Mouse (Mus musculus) cerebellum, adult 2 months (tissue): ENCODE measurements around the gene Mapk8ip1. TPM values are rescaled to one million over a fixed set of nuclear protein-coding genes. Genes with fewer than 3 reads are reported as not detected.
A peak's percentile ranks its signal among the peaks of the same experiment; 100 is the strongest.
"Not testable (repeated sequence)": the region's sequence is repeated elsewhere in the genome, so short reads cannot be mapped to it uniquely, and the experiment has no call there.

Source experiments
- DNase-seq, 2 experiments: peaks; one replicate each; pipeline ENCODE4 v3.0.0; 2021
- H3K27ac ChIP-seq: fragments of 200-500 bp; 2 replicates; pipeline ENCODE4 v1.5.1; 2012; ENCODE audit warnings: low read length, control low read depth, inconsistent platforms; ENCODE audit not compliant: insufficient read depth
- H3K27me3 ChIP-seq: fragments of 200-500 bp; 2 replicates; pipeline ENCODE4 v1.6.1; 2012; ENCODE audit warnings: inconsistent platforms, mild to moderate bottlenecking, low read length, moderate library complexity; ENCODE audit not compliant: control insufficient read depth, insufficient read depth
- H3K4me1 ChIP-seq: fragments of 200-500 bp; 2 replicates; pipeline ENCODE4 v1.6.1; 2011; ENCODE audit warnings: low read length; ENCODE audit not compliant: control insufficient read depth, insufficient read depth
- H3K4me3 ChIP-seq: fragments of 200-500 bp; replicated peaks from 2 replicates; pipeline ENCODE3; 2011; ENCODE audit warnings: mild to moderate bottlenecking, low read depth, low read length, control low read depth; ENCODE audit not compliant: insufficient read depth
- CTCF ChIP-seq: fragments of 200-500 bp; IDR thresholded peaks from 2 replicates; pipeline ENCODE4 v1.5.1; 2011; ENCODE audit warnings: low read depth, mild to moderate bottlenecking, control low read depth, low read length, moderate library complexity, borderline replicate concordance; ENCODE audit not compliant: insufficient read depth
- POLR2A ChIP-seq: fragments of 200-500 bp; IDR thresholded peaks from 2 replicates; pipeline ENCODE4 v1.6.1; 2011; ENCODE audit warnings: low read length, control low read depth, borderline replicate concordance; ENCODE audit not compliant: insufficient read depth
- WGBS: fragments of 180-500 bp; shearing (Covaris S2); methylation state at CpG from one replicate; pipeline ENCODE4 v1.1.7; 2018; 5-methylcytosine and 5-hydroxymethylcytosine counted together
- polyA plus RNA-seq: library from polyadenylated mRNA; depleted of rRNA; stranded (reverse); fragments of >200 nt; gene quantifications from 2 replicates; pipeline ENCODE4 v1.2.3, GENCODE M21; 2012

The Mapk8ip1 gene
- polyA plus RNA-seq, 1 experiment = 349 TPM

DNA sequence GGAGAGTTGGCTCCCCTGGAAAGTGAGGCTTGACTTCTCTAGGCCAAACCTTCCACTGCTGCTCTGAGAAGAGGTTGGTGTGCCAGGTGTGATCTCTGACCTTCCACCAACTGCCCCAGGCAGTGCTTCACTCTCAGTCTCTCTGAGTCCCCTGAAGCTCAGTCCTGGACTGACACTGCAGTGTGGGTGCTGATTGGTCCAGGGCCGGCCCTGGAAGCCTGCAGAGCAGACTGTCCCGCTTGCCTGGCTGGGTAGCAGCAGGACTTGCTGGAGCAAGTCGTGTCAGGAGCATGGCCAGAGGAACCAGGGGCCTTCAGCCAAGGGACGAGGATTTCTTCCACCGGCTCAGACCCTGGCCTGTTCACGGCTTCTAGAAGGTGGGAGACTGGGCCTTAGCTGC, 3.7 kb upstream of the Mapk8ip1 start:
- H3K4me3 ChIP-seq = no peak overlapping the region
- peaks cover 46% of the 10 kb centered on the region for H3K4me1 ChIP-seq
- peak overlapping the region; percentile 90 for H3K27ac ChIP-seq
- WGBS = 3% methylated on average over 6 of the region's 6 CpGs
- TF ChIP-seq CTCF = no peak
- peak; percentile 49 to 56 for DNase-seq
- H3K27me3 ChIP-seq = no peaks in the 10 kb centered on the region

DNA sequence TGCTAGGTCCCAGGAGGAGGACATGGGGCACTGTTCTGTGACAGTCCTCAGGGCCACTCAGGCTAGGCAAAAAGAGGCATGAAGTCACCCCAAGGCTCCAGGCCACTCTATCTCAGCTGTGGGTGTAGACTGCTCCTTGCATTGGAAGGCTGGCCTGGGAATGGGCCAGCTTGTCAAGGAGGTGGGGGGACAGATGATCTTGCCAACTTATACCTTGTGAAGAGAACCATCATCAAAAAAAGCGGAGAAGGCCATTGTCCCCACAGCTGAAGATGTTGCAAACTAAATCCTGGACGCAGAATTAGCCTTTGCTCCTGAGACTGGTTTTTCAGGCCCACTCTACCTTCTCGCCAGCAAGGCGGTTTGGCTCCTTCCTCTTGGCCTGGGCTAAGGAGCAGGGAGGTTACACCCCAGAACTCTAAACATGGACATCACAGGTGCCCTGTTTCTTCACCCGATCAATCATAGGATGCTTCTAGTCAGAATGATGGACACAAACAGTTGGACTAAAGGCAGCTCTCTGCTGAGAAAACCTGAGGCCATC, 2.8 kb upstream of the Mapk8ip1 start:
- H3K4me3 ChIP-seq = no peak overlapping the region
- TF ChIP-seq POLR2A (no peak), CTCF (no peak)
- no peak for DNase-seq
- WGBS = 40% methylated on average over 5 of the region's 5 CpGs
- H3K27ac ChIP-seq = peak overlapping the region; percentile 90
- peaks cover 46% of the 10 kb centered on the region for H3K4me1 ChIP-seq
- no peaks in the 10 kb centered on the region for H3K27me3 ChIP-seq

DNA sequence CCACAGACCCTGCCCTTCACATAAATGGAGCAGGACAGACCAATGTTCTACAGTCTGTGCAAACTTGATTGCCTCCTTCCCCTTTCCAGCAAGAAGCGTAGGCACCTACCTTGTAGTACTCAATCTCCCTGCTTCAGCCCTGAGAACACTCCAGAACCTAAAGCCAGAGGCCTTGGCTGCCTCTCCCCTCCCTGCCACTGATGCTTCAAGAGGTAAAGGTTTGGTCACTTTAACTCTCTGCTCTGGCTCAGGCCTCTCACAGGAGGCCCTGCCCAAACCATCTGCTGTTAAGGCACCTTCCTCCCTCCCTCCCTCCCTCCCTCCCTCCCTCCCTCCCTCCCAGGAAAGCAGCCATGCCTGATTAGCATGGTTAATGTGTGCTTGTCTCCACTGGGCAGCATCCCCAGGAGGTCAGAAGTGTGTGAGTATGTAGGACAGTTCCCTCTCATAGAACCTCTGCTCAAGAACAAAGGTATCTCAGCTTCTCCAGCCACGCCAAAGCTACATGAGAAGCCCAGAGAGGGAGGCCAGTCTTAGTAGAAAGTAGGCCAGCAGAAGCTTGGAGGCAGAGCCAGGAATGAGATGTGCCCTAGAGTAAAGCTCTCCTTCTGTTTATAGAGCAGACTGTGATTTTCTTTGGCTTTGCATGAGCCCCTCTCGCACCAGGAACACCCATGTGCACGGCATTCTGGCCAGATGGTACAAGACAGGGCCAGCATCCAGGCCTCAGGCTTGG, 1.7 kb upstream of the Mapk8ip1 start:
- DNase-seq = peak; percentile 88 to 93
- WGBS = 6% methylated on average over 4 of the region's 4 CpGs
- Histone ChIP-seq H3K4me1 (peaks cover 44% of the 10 kb centered on the region), H3K27me3 (no peaks in the 10 kb centered on the region), H3K27ac (peak overlapping the region; percentile 99), H3K4me3 (peak overlapping the region; percentile 45)
- TF ChIP-seq CTCF (no peak), POLR2A (peak; percentile 62; the same call in 1 of the 2 replicates)

DNA sequence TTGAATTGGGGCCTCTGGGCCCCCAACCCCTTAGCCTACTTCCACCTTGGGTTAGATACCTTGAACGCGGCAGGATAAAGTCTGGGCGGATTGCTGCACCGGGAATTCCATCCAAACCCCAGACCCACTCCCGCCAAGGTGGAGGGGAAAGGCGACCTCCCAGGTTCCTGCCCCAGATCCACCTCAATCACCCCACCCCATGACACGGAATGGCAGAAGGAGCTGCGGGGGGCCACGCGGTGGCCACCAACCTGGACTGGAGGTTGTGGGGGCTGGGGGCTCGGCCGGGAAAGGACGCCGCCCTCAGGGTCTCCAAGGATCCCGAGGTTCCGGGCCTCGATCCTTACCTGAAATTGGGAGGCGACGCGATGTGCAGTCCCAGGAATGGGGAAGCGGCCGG, 381 bp downstream of the Mapk8ip1 start:
- H3K4me1 ChIP-seq = peaks cover 58% of the 10 kb centered on the region
- no peaks in the 10 kb centered on the region for H3K27me3 ChIP-seq
- H3K4me3 ChIP-seq = peak overlapping the region; percentile 83
- DNase-seq = peak in 1 of 2 experiments; percentile 69
- TF ChIP-seq POLR2A = no peak
- no peak for TF ChIP-seq CTCF
- H3K27ac ChIP-seq = peak overlapping the region; percentile 98
- WGBS = under 1% methylated on average over 22 of the region's 22 CpGs

DNA sequence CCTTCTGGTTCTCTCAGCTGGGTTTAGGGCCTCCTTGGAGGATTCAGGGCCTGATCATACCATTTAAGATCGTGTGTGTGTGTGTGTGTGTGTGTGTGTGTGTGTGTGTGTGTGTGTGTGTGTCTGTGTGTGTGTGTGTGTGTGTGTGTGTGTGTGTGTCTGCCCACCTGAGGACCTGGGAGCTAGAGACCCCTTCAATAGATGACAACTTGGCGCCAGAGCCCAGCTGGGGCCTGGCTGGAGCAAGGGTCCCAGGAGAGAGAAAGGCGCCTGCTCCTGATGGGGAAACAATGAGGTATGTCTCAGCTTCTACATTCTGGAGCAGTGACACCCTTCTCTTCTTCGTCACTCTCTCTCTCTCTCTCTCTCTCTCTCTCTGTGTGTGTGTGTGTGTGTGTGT, 1.2 kb downstream of the Mapk8ip1 start:
- DNase-seq, H3K27me3 ChIP-seq: not testable (repeated sequence)
- WGBS = 4% methylated on average over 4 of the region's 4 CpGs
- Histone ChIP-seq H3K4me1 (peaks cover 56% of the 10 kb centered on the region), H3K27ac (peak overlapping the region; percentile 98), H3K4me3 (peak overlapping the region; percentile 83)

DNA sequence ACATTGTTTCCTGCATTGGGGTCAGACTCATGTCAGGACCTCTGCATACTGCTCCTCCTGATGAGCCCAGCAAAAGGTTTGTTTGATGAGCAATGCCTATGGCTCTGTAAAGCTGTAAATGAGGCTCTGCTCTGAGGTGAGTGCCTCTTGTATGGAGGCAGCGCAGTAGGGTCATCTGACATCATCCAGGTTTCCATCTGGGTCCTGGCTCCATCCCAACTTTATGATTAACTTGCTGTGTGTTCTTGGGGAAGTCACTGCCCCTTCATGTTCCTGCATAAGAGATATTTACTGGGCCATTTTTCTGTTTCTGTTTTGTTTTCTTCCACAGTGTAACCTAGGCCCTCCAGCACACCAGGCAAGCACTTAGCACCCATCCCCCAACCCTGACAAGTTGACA, 3.6 kb downstream of the Mapk8ip1 start:
- no peaks in the 10 kb centered on the region for H3K27me3 ChIP-seq
- H3K4me1 ChIP-seq = peaks cover 60% of the 10 kb centered on the region
- peak in 1 of 2 experiments; percentile 72 for DNase-seq
- 5% methylated on average over 1 of the region's 1 CpGs for WGBS
- TF ChIP-seq POLR2A (peak; percentile 30; the same call in 1 of the 2 replicates), CTCF (no peak)
- H3K27ac ChIP-seq = peak overlapping the region; percentile 59
- H3K4me3 ChIP-seq = peak overlapping the region; percentile 6

DNA sequence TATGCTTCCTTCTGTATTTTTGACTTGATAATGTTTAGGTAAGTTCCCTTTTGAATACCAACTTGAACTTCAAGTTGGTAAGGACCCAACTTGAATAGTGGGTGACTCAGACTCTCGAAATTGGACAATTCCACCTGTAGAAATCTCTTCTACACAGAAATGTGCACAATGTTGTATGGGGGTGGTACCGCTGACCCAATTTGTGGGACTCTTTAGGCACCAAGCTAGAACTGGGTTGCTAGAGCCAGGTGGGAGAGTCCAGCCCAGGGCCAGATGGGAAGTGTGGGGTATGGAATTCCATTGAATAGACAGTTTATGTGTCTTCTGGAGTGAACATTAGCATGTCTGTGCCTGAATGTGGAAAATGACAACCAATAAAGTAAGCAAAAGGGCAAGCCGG, 5.5 kb downstream of the Mapk8ip1 start:
- no peak overlapping the region for H3K4me3 ChIP-seq
- no peak for TF ChIP-seq POLR2A
- TF ChIP-seq CTCF = no peak
- WGBS = 62% methylated on average over 3 of the region's 3 CpGs
- H3K27me3 ChIP-seq = no peaks in the 10 kb centered on the region
- DNase-seq = no peak
- peaks cover 69% of the 10 kb centered on the region for H3K4me1 ChIP-seq
- H3K27ac ChIP-seq = no peak overlapping the region
